Mouse (Mus musculus): ENCODE measurements around the gene Pten. TPM values are rescaled to one million over a fixed set of nuclear protein-coding genes. Genes with fewer than 3 reads are reported as not detected.
"Not testable (repeated sequence)": the region's sequence is repeated elsewhere in the genome, so short reads cannot be mapped to it uniquely, and the experiment has no call there.

Pten gene
- total RNA-seq, 4 experiments from 2014 or later = 65.2 to 83.9 (median 75.7) TPM

DNA sequence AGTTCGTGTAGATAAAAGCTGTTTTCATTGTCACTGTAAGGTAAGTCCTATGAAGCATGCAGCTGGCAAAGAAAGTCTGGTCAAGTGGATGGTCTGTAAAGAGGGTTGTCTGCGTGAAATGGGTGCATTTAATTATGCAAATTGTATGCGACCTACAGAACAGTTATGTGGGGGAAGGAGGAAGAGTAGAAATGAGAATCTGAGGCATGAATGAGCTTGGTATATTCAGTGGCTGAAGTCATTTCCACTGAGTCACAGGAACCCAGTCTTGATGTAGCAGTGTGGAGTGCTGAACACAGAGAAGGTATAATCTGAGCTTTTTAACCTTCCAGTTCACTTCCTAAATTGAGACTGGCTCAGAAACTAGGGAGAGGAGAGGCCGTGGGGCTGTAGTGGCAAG lies 61.5 kb downstream of the Pten start:
- DNase-seq = no peak

DNA sequence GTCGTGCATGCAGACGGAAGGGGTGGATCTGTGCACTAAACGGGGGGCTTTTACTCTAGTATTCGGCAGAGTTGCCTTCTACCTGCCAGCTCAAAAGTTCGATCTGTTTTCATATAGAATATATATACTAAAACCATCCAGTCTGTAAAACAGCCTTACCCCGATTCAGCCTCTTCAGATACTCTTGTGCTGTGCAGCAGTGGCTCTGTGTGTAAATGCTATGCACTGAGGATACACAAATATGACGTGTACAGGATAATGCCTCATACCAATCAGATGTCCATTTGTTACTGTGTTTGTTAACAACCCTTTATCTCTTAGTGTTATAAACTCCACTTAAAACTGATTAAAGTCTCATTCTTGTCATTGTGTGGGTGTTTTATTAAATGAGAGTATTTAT lies 65.7 kb downstream of the Pten start:
- not testable (repeated sequence) for DNase-seq

DNA sequence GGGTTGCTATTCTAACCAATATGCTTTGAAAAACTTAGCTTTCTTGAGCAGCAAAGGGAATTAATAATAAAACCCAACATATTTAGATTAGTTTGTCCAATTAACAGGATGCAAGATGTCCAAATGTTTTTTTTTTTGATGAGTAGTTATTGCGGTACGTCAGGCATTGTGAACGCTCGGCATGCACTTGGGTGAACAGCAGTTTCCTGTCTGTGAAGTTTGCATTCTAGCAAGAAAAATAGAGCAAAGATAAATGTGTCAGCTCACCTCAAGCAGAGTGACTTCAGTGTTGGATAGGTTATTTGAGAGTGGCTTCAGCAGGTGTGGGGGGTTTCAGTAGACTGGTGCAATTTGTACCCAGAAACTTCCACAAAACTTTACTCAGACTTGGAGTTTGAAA lies 69.3 kb downstream of the Pten start:
- DNase-seq = no peak

DNA sequence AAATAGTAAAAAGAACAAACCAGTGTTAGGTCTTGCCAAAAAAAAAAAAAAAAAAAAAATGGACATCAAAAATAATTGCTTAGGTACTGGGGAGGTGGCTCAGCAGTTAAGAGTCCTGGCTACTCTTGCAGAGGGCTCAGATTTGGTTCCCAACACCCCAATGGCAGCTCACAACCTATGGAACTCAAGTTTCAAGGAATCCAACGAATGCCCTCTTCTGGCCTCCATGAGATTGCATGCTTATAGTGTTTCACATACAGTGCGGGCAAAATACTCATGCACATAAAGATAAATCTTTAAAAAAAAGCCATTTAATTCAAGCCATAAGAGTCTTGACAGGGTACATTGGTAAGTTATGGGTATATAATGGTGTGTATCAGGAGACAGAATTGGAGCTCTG lies 72.6 kb downstream of the Pten start:
- no peak for DNase-seq

DNA sequence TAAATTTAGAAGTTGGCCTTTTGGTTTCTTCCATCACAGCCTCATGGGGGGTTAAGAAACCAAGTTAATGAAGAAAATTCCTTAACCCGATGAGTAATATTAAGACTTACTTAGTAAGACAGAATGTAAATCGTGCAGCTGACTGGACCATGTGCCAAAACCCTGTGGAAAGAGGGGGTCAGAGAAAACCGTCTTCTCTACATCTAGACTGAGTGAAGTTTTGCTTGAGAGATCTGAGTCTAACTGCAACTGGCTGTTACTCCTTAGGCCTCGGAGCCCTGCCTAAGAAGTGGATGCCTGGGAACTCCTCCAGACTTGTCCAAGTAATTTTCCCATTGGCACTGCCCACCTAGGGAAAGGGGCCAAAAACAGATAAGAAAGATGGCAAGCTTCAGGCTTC lies 74.0 kb downstream of the Pten start:
- no peak for DNase-seq

DNA sequence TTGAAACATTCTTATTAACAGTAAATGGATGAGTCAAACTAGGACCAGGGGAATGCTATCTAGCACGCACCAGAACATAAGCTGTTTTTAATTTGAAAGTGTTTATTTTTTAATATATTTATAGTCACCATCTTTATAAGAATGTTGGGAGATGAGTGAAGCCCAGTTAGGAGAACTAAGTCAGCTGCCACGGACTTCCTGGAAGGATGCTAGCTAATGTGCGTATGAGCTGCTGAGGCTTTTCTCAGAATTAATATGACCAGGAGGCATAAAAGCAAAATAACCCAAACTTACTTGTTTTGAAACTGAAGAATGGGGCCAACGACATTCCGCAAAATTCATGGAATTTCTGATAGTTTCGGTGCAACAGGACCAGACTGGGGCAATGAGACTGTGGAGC lies 83.2 kb downstream of the Pten start:
- no peak for DNase-seq

GRCm38 (mm10) chr19:32844486-32844885 lies 87.2 kb downstream of the Pten start:
- no peak for DNase-seq

GRCm38 (mm10) chr19:32848041-32848440 lies 90.7 kb downstream of the Pten start:
- DNase-seq = no peak

DNA sequence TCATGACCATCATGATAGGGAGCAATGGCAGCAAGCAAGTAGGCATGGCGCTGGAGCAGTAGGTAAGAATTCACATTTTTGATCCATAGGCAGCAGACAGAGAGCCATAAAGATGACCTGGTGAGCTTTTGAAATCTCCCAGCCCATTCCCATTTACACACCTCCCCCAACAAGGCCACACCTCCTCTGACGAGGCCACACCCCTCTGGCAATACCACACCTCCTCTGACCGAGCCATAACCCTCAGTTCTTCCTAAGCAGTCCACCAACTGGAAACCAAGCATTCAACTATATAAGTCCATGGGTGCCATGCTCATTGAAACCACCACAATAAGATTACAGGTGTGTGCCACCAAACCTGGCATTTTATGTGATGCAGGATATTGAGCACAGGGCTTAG lies 95.0 kb downstream of the Pten start:
- no peak for DNase-seq

DNA sequence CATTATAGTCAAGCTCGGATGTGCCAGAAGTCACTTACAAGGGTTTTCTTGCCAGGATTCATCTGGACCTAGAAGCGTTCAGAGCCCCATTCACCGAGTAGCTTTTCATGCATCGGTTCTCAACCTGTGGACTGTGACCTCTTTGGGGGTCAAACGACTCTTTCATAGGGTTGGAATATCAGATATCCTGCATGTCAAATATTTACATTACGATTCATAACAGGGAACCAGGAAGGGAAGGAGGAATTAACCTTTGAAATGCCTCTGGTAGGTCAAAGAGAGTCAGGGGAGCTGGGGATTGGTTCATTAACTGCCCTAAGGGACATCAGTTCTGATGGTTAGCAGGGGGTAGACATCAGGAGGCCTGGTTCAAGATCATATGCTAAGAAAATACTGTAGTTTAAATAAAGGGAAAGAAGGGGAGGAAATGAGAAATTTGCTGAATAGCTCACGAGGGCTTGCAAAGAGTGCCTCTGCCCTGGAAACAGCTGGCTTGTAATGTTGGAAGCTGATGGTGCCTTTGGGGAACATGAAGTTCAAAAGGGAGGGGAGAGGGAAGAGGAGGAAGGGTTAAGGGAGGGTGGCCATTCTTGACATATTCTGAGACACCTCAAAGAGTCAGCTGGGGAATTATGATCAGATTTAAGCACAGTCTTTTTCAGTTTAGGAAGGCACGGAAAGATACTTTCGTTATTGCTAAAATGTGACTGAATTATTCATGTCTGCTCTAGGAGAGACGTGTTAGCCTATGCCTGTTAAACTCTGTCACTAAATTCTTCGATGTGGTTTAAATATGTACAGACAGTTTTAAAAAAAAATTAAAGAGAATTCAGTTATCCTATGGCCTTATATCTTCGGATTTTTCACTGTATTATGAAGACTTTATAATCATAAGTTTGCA lies 104.6 kb downstream of the Pten start:
- no peak for DNase-seq

- DNase-seq = no peak
These were observed 109.5 kb downstream of the Pten start for GRCm38 (mm10) chr19:32866765-32867164.

- no peak for DNase-seq
These were observed 110.0 kb downstream of the Pten start for GRCm38 (mm10) chr19:32867181-32867897.

DNA sequence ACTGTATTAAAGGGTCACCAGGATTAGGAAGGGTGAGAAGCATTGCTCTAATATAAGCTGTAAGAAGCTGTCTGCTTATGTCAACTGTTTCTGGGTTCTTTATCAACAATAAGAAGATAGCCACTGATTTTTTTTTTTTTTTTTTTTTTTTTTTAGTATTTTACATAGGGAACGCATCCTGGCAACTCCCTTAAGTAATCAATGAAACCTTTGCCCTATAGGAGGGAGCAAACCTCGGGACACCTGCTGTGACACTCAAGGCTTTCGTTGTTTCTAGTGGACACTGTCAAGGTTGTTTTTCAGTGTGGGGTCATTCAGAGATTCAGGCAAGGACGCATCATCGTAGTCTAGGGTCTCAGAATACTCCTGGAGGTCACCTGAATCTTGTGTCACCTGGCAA lies 111.3 kb downstream of the Pten start:
- DNase-seq = no peak

DNA sequence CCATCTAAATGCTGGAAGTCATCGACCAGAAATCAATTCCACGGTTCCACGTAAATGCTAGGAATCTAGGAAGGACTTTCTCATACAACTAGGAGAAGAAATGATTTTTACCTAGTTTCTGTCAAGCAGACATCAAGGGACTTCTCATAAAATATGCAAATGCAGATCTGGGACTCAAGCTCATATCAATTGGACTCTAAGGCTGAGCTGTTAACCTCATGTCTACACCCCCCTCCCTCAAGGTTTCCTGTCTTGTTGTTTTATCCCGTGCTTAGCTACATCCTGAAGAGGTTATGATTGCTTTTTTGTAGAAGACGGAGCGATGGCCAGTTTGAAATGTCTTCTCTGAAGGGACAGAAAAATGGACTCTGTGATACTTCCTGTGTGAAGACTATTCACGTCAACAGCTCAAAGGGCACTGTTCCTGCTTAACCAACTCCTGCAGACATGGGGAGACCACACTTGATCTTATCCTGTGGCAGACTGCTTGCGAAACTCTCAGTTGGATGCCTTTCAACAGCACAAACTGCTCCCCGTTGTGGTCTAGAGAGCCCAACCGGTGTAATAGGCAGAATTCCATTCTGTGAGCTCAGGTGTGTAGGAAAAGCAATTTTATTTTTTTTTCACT lies 111.9 kb downstream of the Pten start:
- DNase-seq = no peak

- no peak for DNase-seq
These were observed 116.8 kb downstream of the Pten start for GRCm38 (mm10) chr19:32873904-32874637.

Other genes starting within 250 kb of the Pten start
- gene Papss2, start 161.7 kb upstream of the Pten start, total RNA-seq (2022) = 10 to 100 TPM; 13.5 to 18.9 (median 15.5) TPM
- 10 to 100 TPM; 75.4 to 88.7 (median 82.5) TPM for gene Atad1, start 17.7 kb upstream of the Pten start, total RNA-seq (2022)

Data from adrenal gland, adult 8-10 months (tissue).